Mouse (Mus musculus) midbrain, embryonic 14.5 days (tissue): ENCODE data around the gene Vgll4. TPM values are rescaled to one million over a fixed set of nuclear protein-coding genes. Genes with fewer than 3 reads are reported as not detected.
A peak's percentile ranks its signal among the peaks of the same experiment; 100 is the strongest.

Experiments
- ATAC-seq: fragments of 200-750 bp; cut with Nextera tagmentation; 2 replicates; pipeline ENCODE4 v1.8.0; 2017; ENCODE audit warnings: moderate number of reproducible peaks, moderate library complexity; ENCODE audit not compliant: low FRiP score, low TSS enrichment
- DNase-seq: peaks from one replicate; pipeline ENCODE4 v3.0.0-alpha.2; 2015
- H3K27ac ChIP-seq: fragments of 300-500 bp; sonication (generic); replicated peaks from 2 replicates; pipeline ENCODE4 v1.5.1; 2014; ENCODE audit warnings: mild to moderate bottlenecking, low read depth, low read length, moderate library complexity
- H3K27me3 ChIP-seq: fragments of 300-500 bp; sonication (generic); 2 replicates; pipeline ENCODE4 v1.6.1; 2014; ENCODE audit warnings: low read length, control low read depth, mixed read lengths; ENCODE audit not compliant: control insufficient read depth, insufficient read depth
- H3K36me3 ChIP-seq: fragments of 300-500 bp; sonication (generic); 2 replicates; pipeline ENCODE4 v1.6.1; 2014; ENCODE audit warnings: low read length, control low read depth; ENCODE audit not compliant: control insufficient read depth, insufficient read depth
- H3K4me1 ChIP-seq: fragments of 300-500 bp; sonication (generic); 2 replicates; pipeline ENCODE4 v1.6.1; 2014; ENCODE audit warnings: mild to moderate bottlenecking, antibody characterized with exemption, low read length, control low read depth; ENCODE audit not compliant: control insufficient read depth, insufficient read depth
- H3K4me2 ChIP-seq: fragments of 300-500 bp; sonication (generic); 2 replicates; pipeline ENCODE4 v1.6.1; 2014; ENCODE audit warnings: mild to moderate bottlenecking, low read length, moderate library complexity
- H3K4me3 ChIP-seq: fragments of 300-500 bp; sonication (generic); replicated peaks from 2 replicates; pipeline ENCODE4 v1.5.1; 2014; ENCODE audit warnings: low read depth, low read length
- H3K9ac ChIP-seq: fragments of 300-500 bp; sonication (generic); replicated peaks from 2 replicates; pipeline ENCODE4 v1.6.1; 2014; ENCODE audit warnings: mild to moderate bottlenecking, low read length, moderate library complexity
- H3K9me3 ChIP-seq: fragments of 300-500 bp; sonication (generic); 2 replicates; pipeline ENCODE4 v1.6.1; 2016; ENCODE audit warnings: low read length, control low read depth, mixed read lengths; ENCODE audit not compliant: control insufficient read depth
- WGBS: fragments of 180-500 bp; shearing (Covaris S2); extraction: QIAGEN DNeasy Blood & Tissue Kit; methylation state at CpG from one replicate; pipeline ENCODE4 v1.1.7; 2014; 5-methylcytosine and 5-hydroxymethylcytosine counted together
- polyA plus RNA-seq: library from polyadenylated mRNA; unstranded; fragments of >200 nt; fragmentation: Nextera tagmentation; extraction: Ambion mirVana; gene quantifications from 2 replicates; pipeline ENCODE4 v1.2.1, GENCODE M21; 2014

Gene Vgll4
- polyA plus RNA-seq, 1 experiment from 2014 or later = 42.8 TPM

DNA sequence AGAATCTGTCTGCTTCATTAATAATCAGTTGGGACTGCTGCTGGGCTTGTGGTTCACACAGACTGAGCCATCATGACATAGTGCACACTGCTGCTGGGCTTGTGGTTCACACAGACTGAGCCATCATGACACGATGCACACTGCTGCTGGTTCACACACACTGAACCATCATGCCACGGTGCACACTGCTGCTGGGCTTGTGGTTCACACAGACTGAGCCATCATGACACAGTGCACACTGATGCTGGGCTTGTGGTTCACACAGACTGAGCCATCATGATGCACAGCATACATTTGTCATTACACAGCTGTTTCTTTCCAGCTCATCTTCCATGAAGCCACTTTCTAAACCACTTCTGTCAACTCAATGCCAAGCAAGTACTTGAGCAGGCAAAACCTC lies 30.1 kb downstream of the Vgll4 start:
- no peak for ATAC-seq
- no peaks in the 10 kb centered on the region for H3K27me3 ChIP-seq
- H3K4me3 ChIP-seq = no peak overlapping the region
- H3K4me2 ChIP-seq = no peak overlapping the region
- H3K27ac ChIP-seq = no peak overlapping the region
- DNase-seq = no peak
- 91% methylated on average over 2 of the region's 2 CpGs for WGBS
- no peaks in the 10 kb centered on the region for H3K4me1 ChIP-seq
- H3K9me3 ChIP-seq = no peaks in the 10 kb centered on the region
- H3K36me3 ChIP-seq = no peaks in the 10 kb centered on the region
- no peak overlapping the region for H3K9ac ChIP-seq

GRCm38 (mm10) chr6:114936941-114937313 lies 32.9 kb downstream of the Vgll4 start:
- Histone ChIP-seq H3K4me2 (no peak overlapping the region), H3K27ac (no peak overlapping the region)
- ATAC-seq = no peak

GRCm38 (mm10) chr6:114936297-114936940 lies 33.4 kb downstream of the Vgll4 start:
- WGBS = 86% methylated on average over 19 of the region's 19 CpGs
- DNase-seq (no peak), ATAC-seq (no peak)
- Histone ChIP-seq H3K4me3 (no peak overlapping the region), H3K27me3 (no peaks in the 10 kb centered on the region), H3K4me2 (no peak overlapping the region), H3K36me3 (no peaks in the 10 kb centered on the region), H3K4me1 (no peaks in the 10 kb centered on the region), H3K27ac (no peak overlapping the region), H3K9ac (no peak overlapping the region), H3K9me3 (no peaks in the 10 kb centered on the region)

More at GRCm38 (mm10) chr6:114936941-114937313, 32.9 kb downstream of the Vgll4 start:
- no peak for DNase-seq
- Histone ChIP-seq H3K9ac (no peak overlapping the region), H3K36me3 (no peaks in the 10 kb centered on the region), H3K27me3 (no peaks in the 10 kb centered on the region), H3K4me3 (no peak overlapping the region), H3K4me1 (no peaks in the 10 kb centered on the region), H3K9me3 (no peaks in the 10 kb centered on the region)
- WGBS = 76% methylated on average over 5 of the region's 5 CpGs

DNA sequence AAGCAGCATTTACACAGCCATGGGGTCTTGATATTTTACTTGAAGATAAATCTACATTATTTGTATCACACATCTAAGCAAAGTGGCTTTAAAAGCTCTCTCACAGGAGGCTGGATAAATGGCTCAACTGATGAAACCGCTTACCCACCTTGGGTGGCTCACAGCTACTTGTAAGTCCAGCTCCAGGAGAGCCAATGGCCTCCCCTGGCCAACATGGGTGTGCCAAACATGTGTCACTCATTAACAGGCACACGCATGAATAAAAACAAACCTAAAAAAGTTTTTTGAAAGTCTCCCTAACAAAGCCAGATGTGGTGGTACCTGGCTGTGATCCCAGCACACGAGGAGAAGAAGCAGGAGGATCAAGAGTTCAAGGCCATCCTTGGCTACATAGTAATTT lies 34.4 kb downstream of the Vgll4 start:
- ATAC-seq (no peak), DNase-seq (no peak)
- Histone ChIP-seq H3K9me3 (no peaks in the 10 kb centered on the region), H3K4me1 (0 out of 2 replicates have a peak, but pooled peaks cover 5% of the 10 kb centered on the region), H3K27me3 (no peaks in the 10 kb centered on the region), H3K4me2 (no peak overlapping the region), H3K27ac (no peak overlapping the region), H3K9ac (no peak overlapping the region), H3K36me3 (no peaks in the 10 kb centered on the region), H3K4me3 (no peak overlapping the region)
- WGBS = 84% methylated on average over 3 of the region's 3 CpGs

GRCm38 (mm10) chr6:114934045-114934444 lies 35.7 kb downstream of the Vgll4 start:
- Histone ChIP-seq H3K9ac (no peak overlapping the region), H3K4me3 (no peak overlapping the region), H3K4me2 (no peak overlapping the region), H3K27ac (no peak overlapping the region), H3K4me1 (0 out of 2 replicates have a peak, but pooled peaks cover 5% of the 10 kb centered on the region), H3K36me3 (no peaks in the 10 kb centered on the region), H3K9me3 (no peaks in the 10 kb centered on the region), H3K27me3 (no peaks in the 10 kb centered on the region)
- DNase-seq = no peak
- WGBS = 85% methylated on average over 11 of the region's 11 CpGs
- no peak for ATAC-seq

DNA sequence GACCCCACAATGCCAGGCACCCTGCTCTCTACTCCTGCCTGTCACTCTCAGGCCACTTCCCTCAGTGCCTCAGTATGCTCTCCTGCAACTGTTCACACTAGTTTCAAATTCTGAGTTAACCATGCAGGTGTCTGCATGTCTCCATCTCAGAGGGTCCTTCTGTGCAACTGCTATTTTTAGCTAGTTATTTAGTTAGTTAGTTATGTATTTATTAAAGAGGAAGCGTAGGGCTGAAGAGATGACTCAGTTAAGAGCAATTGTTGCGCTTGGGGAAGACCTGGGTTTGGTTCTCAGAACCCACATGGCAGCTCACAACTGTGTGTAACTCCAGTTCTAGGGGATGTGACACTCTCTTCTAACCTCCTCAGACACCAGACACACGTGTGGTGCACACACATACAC lies 36.8 kb downstream of the Vgll4 start:
- WGBS = 98% methylated on average over 3 of the region's 3 CpGs
- Histone ChIP-seq H3K9ac (no peak overlapping the region), H3K27me3 (no peaks in the 10 kb centered on the region), H3K4me2 (no peak overlapping the region), H3K27ac (no peak overlapping the region), H3K36me3 (no peaks in the 10 kb centered on the region), H3K4me3 (no peak overlapping the region), H3K4me1 (0 out of 2 replicates have a peak, but pooled peaks cover 5% of the 10 kb centered on the region), H3K9me3 (no peaks in the 10 kb centered on the region)
- no peak for DNase-seq
- ATAC-seq = no peak

- DNase-seq (no peak), ATAC-seq (no peak)
- Histone ChIP-seq H3K9ac (no peak overlapping the region), H3K27ac (no peak overlapping the region), H3K4me2 (no peak overlapping the region), H3K4me3 (no peak overlapping the region), H3K4me1 (0 out of 2 replicates have a peak, but pooled peaks cover 5% of the 10 kb centered on the region), H3K27me3 (no peaks in the 10 kb centered on the region), H3K36me3 (no peaks in the 10 kb centered on the region), H3K9me3 (no peaks in the 10 kb centered on the region)
- 83% methylated on average over 5 of the region's 5 CpGs for WGBS
Measured at GRCm38 (mm10) chr6:114932116-114932500, 37.7 kb downstream of the Vgll4 start.

- Histone ChIP-seq H3K4me3 (no peak overlapping the region), H3K36me3 (no peaks in the 10 kb centered on the region), H3K9ac (no peak overlapping the region), H3K9me3 (no peaks in the 10 kb centered on the region), H3K4me2 (peak overlapping the region; percentile 32), H3K27me3 (no peaks in the 10 kb centered on the region), H3K4me1 (0 out of 2 replicates have a peak, but pooled peaks cover 5% of the 10 kb centered on the region), H3K27ac (no peak overlapping the region)
- ATAC-seq (0 out of 2 replicates have a peak, but pooled peaks have one; percentile 35), DNase-seq (no peak)
- WGBS = 51% methylated on average over 28 of the region's 28 CpGs
Measured at GRCm38 (mm10) chr6:114931212-114932115, 38.3 kb downstream of the Vgll4 start.
